Mouse (Mus musculus): ENCODE data around the gene Gpr18. TPM values are rescaled to one million over a fixed set of nuclear protein-coding genes. Genes with fewer than 3 reads are reported as not detected.

The Gpr18 gene
- 0.15 and 0.25 TPM in 2 replicates for polyA plus RNA-seq (2014; fragmentation: Nextera tagmentation; extraction: Ambion mirVana)

DNA sequence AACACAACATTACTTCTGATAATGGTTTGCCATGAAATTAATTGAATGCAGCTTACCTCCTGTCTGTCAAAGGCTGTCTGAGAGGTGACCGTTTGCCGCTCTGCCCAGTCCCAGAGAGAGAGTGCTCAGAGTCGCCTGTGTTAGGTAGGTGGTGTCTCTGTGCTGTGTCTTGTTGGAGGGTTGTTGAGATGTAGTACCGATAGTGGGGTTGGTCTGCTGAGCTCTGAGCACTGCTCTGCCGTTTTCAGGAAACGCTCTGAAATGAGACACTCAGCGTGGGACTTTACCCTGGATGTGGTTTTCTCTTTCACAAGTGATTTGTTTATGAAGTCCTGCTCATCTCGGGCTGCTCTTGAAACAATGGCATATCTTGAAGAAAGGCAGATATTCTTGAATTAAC lies at the start of gene Gpr18:
Gene Gpr18 (minus strand): TSS at position 161 of the 400 bp plus-strand sequence.
- 87% methylated on average over 8 of the region's 8 CpGs for WGBS
- H3K4me1 ChIP-seq (ENCODE audit: control insufficient read depth, insufficient read depth, low read length): no peaks in the 10 kb centered on the region
- H3K27me3 ChIP-seq (ENCODE audit: control insufficient read depth, insufficient read depth, low read length): no peaks in the 10 kb centered on the region
- H3K27ac ChIP-seq (ENCODE audit: low read depth, low read length): no peak within 1 kb of the TSS
- DNase-seq (ENCODE audit: low spot score, missing footprints) (no peak), ATAC-seq (ENCODE audit: low FRiP score) (no peak)
- no peaks in the 10 kb centered on the region for H3K36me3 ChIP-seq (ENCODE audit: control insufficient read depth, insufficient read depth, low read length)
- H3K9ac ChIP-seq (ENCODE audit: low read length): no peak within 1 kb of the TSS
- H3K4me2 ChIP-seq: no peak within 1 kb of the TSS
- H3K4me3 ChIP-seq (ENCODE audit: low read depth, low read length): no peak within 1 kb of the TSS
- H3K9me3 ChIP-seq (ENCODE audit: control insufficient read depth, low read length): no peaks in the 10 kb centered on the region

DNA sequence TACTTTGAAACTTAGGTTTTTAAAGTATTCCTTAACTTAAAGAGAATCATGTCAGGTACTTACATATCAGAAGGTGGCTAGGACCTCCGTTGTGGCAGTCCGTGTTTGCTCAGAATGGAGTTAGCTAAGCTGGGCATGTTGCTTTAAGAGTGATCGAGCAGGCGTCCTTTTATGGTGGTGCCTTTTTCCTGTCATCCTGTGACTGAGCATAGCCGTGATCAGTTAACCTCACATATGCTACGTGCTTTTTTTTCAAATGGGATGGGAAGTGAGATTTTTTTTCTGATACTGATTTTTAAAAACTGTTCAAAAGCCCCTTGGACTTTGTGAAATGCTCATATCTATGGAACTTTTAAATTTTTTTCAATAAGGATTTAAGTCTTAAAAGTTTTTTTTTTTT lies 49.4 kb upstream of the Gpr18 start, which contains the start of gene Gpr183:
Gene Gpr183 (minus strand): TSS at position 206 of the 400 bp plus-strand sequence.
- Histone ChIP-seq H3K27ac (ENCODE audit: low read depth, low read length) (no peak within 1 kb of the TSS), H3K4me2 (no peak within 1 kb of the TSS), H3K4me3 (ENCODE audit: low read depth, low read length) (no peak within 1 kb of the TSS), H3K36me3 (ENCODE audit: control insufficient read depth, insufficient read depth, low read length) (no peaks in the 10 kb centered on the region), H3K4me1 (ENCODE audit: control insufficient read depth, insufficient read depth, low read length) (no peaks in the 10 kb centered on the region), H3K27me3 (ENCODE audit: control insufficient read depth, insufficient read depth, low read length) (no peaks in the 10 kb centered on the region), H3K9me3 (ENCODE audit: control insufficient read depth, low read length) (no peaks in the 10 kb centered on the region), H3K9ac (ENCODE audit: low read length) (no peak within 1 kb of the TSS)
- 74% methylated on average over 6 of the region's 6 CpGs for WGBS
- ATAC-seq (ENCODE audit: low FRiP score) (no peak), DNase-seq (ENCODE audit: low spot score, missing footprints) (no peak)

DNA sequence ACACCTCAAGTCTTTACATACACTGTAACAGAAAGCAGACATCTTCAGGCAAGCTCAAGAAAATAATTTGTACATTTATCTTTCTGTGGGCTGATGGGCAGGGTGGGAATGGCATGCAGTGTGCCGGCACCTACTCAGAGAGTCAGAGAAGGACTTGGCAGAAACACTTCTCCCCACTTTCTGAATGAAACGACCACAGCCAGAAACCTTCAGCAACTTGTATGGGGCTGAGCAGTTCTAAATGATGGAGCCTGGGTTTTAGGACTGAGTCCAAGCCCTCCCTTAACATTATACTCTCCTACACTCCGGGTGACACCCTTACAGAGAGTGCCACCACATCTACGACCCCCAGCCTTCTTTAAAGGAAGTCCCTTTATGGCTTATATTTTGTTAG lies 48.4 kb upstream of the Gpr18 start:
- Histone ChIP-seq H3K4me3 (ENCODE audit: low read depth, low read length) (no peak overlapping the region), H3K27me3 (ENCODE audit: control insufficient read depth, insufficient read depth, low read length) (no peaks in the 10 kb centered on the region), H3K9me3 (ENCODE audit: control insufficient read depth, low read length) (no peaks in the 10 kb centered on the region), H3K4me1 (ENCODE audit: control insufficient read depth, insufficient read depth, low read length) (no peaks in the 10 kb centered on the region), H3K27ac (ENCODE audit: low read depth, low read length) (no peak overlapping the region), H3K9ac (ENCODE audit: low read length) (no peak overlapping the region), H3K4me2 (no peak overlapping the region), H3K36me3 (ENCODE audit: control insufficient read depth, insufficient read depth, low read length) (no peaks in the 10 kb centered on the region)
- DNase-seq (ENCODE audit: low spot score, missing footprints): no peak
- ATAC-seq (ENCODE audit: low FRiP score): no peak
- WGBS: 87% methylated on average over 4 of the region's 4 CpGs

GRCm38 (mm10) chr14:121963251-121963941 lies 47.8 kb upstream of the Gpr18 start:
- Histone ChIP-seq H3K36me3 (ENCODE audit: control insufficient read depth, insufficient read depth, low read length) (no peaks in the 10 kb centered on the region), H3K4me1 (ENCODE audit: control insufficient read depth, insufficient read depth, low read length) (no peaks in the 10 kb centered on the region), H3K4me3 (ENCODE audit: low read depth, low read length) (no peak overlapping the region), H3K9ac (ENCODE audit: low read length) (no peak overlapping the region), H3K4me2 (no peak overlapping the region), H3K27me3 (ENCODE audit: control insufficient read depth, insufficient read depth, low read length) (no peaks in the 10 kb centered on the region), H3K9me3 (ENCODE audit: control insufficient read depth, low read length) (no peaks in the 10 kb centered on the region), H3K27ac (ENCODE audit: low read depth, low read length) (no peak overlapping the region)
- DNase-seq (ENCODE audit: low spot score, missing footprints) (no peak), ATAC-seq (ENCODE audit: low FRiP score) (no peak)
- 86% methylated on average over 9 of the region's 9 CpGs for WGBS

GRCm38 (mm10) chr14:121962128-121962890 lies 46.7 kb upstream of the Gpr18 start:
- Histone ChIP-seq H3K9ac (ENCODE audit: low read length) (no peak overlapping the region), H3K36me3 (ENCODE audit: control insufficient read depth, insufficient read depth, low read length) (no peaks in the 10 kb centered on the region), H3K9me3 (ENCODE audit: control insufficient read depth, low read length) (no peaks in the 10 kb centered on the region), H3K27me3 (ENCODE audit: control insufficient read depth, insufficient read depth, low read length) (no peaks in the 10 kb centered on the region), H3K4me2 (no peak overlapping the region), H3K4me3 (ENCODE audit: low read depth, low read length) (no peak overlapping the region), H3K4me1 (ENCODE audit: control insufficient read depth, insufficient read depth, low read length) (no peaks in the 10 kb centered on the region), H3K27ac (ENCODE audit: low read depth, low read length) (no peak overlapping the region)
- DNase-seq (ENCODE audit: low spot score, missing footprints): no peak
- WGBS: 87% methylated on average over 14 of the region's 14 CpGs
- ATAC-seq (ENCODE audit: low FRiP score): no peak

GRCm38 (mm10) chr14:121961496-121962127 lies 46.0 kb upstream of the Gpr18 start:
- Histone ChIP-seq H3K36me3 (ENCODE audit: control insufficient read depth, insufficient read depth, low read length) (no peaks in the 10 kb centered on the region), H3K27me3 (ENCODE audit: control insufficient read depth, insufficient read depth, low read length) (no peaks in the 10 kb centered on the region), H3K27ac (ENCODE audit: low read depth, low read length) (no peak overlapping the region), H3K4me1 (ENCODE audit: control insufficient read depth, insufficient read depth, low read length) (no peaks in the 10 kb centered on the region), H3K4me3 (ENCODE audit: low read depth, low read length) (no peak overlapping the region), H3K9ac (ENCODE audit: low read length) (no peak overlapping the region), H3K9me3 (ENCODE audit: control insufficient read depth, low read length) (no peaks in the 10 kb centered on the region), H3K4me2 (no peak overlapping the region)
- ATAC-seq (ENCODE audit: low FRiP score) (no peak), DNase-seq (ENCODE audit: low spot score, missing footprints) (no peak)
- WGBS: 93% methylated on average over 12 of the region's 12 CpGs

DNA sequence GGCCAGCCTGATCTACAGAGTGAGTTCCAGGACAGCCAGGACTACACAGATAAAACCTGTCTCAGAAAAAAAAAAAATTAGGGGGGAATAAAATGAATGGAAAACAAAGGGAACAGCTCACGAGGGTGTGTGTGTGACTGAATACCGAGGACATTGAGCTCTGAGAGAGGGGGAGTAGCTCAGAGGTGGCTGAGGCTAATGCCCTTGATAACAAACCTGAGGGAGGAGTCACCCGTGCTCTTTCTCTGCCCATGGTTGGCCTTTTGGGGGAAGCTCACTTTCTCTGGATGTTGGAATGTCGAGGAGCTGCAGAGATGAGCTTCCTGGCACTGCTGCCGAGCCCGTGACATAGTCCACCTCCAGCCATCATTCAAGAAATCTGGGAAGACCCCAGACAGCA lies 45.4 kb upstream of the Gpr18 start:
- no peaks in the 10 kb centered on the region for H3K9me3 ChIP-seq (ENCODE audit: control insufficient read depth, low read length)
- 79% methylated on average over 6 of the region's 6 CpGs for WGBS

DNA sequence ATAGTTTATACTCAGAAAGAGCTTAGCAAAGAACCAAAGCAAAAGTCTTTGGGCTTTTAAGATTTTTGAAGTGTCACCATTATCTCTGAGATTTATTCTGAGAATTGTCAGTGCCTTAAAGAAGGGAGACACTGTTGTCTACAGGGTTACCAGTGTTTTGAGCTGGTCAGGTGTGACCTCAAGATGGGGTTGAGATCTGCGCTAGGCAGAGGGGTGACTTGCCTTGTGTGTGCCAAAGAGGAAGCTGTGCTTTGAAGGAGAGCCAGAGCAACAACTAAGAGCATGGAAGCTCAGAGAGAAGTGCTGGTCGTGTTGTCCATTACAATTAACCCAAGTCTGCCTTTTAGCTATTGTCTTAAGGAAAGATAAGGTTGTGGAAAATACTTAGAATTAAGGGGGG lies 45.0 kb upstream of the Gpr18 start:
- H3K9me3 ChIP-seq (ENCODE audit: control insufficient read depth, low read length): no peaks in the 10 kb centered on the region
- H3K36me3 ChIP-seq (ENCODE audit: control insufficient read depth, insufficient read depth, low read length): no peaks in the 10 kb centered on the region
- no peak overlapping the region for H3K27ac ChIP-seq (ENCODE audit: low read depth, low read length)
- no peak overlapping the region for H3K9ac ChIP-seq (ENCODE audit: low read length)
- ATAC-seq (ENCODE audit: low FRiP score) (no peak), DNase-seq (ENCODE audit: low spot score, missing footprints) (no peak)
- WGBS: 91% methylated on average over 2 of the region's 2 CpGs
- no peak overlapping the region for H3K4me2 ChIP-seq
- no peak overlapping the region for H3K4me3 ChIP-seq (ENCODE audit: low read depth, low read length)
- no peaks in the 10 kb centered on the region for H3K27me3 ChIP-seq (ENCODE audit: control insufficient read depth, insufficient read depth, low read length)
- H3K4me1 ChIP-seq (ENCODE audit: control insufficient read depth, insufficient read depth, low read length): no peaks in the 10 kb centered on the region

More for the DNA sequence above, 45.4 kb upstream of the Gpr18 start:
- no peak for ATAC-seq (ENCODE audit: low FRiP score)
- Histone ChIP-seq H3K27me3 (ENCODE audit: control insufficient read depth, insufficient read depth, low read length) (no peaks in the 10 kb centered on the region), H3K27ac (ENCODE audit: low read depth, low read length) (no peak overlapping the region), H3K4me3 (ENCODE audit: low read depth, low read length) (no peak overlapping the region), H3K9ac (ENCODE audit: low read length) (no peak overlapping the region), H3K4me2 (no peak overlapping the region), H3K4me1 (ENCODE audit: control insufficient read depth, insufficient read depth, low read length) (no peaks in the 10 kb centered on the region), H3K36me3 (ENCODE audit: control insufficient read depth, insufficient read depth, low read length) (no peaks in the 10 kb centered on the region)
- DNase-seq (ENCODE audit: low spot score, missing footprints): no peak

GRCm38 (mm10) chr14:121960031-121960430 lies 44.5 kb upstream of the Gpr18 start:
- ATAC-seq (ENCODE audit: low FRiP score) (no peak), DNase-seq (ENCODE audit: low spot score, missing footprints) (no peak)
- H3K9me3 ChIP-seq (ENCODE audit: control insufficient read depth, low read length): no peaks in the 10 kb centered on the region
- H3K27ac ChIP-seq (ENCODE audit: low read depth, low read length): no peak overlapping the region
- H3K4me1 ChIP-seq (ENCODE audit: control insufficient read depth, insufficient read depth, low read length): no peaks in the 10 kb centered on the region
- H3K9ac ChIP-seq (ENCODE audit: low read length): no peak overlapping the region
- no peak overlapping the region for H3K4me3 ChIP-seq (ENCODE audit: low read depth, low read length)
- H3K4me2 ChIP-seq: no peak overlapping the region
- H3K36me3 ChIP-seq (ENCODE audit: control insufficient read depth, insufficient read depth, low read length): no peaks in the 10 kb centered on the region
- 91% methylated on average over 4 of the region's 4 CpGs for WGBS
- no peaks in the 10 kb centered on the region for H3K27me3 ChIP-seq (ENCODE audit: control insufficient read depth, insufficient read depth, low read length)
